Mouse (Mus musculus) right cerebral cortex, postnatal 14 days (tissue): ENCODE measurements around the gene Epop.

Experiments
- DNase-seq: peaks from one replicate; pipeline ENCODE4 v3.0.0; 2022

The Epop gene

GRCm38 (mm10) chr11:97579088-97579857 is 50.2 kb downstream of the Epop start:
- DNase-seq: no peak

- no peak for DNase-seq
Measured at GRCm38 (mm10) chr11:97578286-97578685, 51.2 kb downstream of the Epop start.
